Mouse (Mus musculus): Measurements from ENCODE around the gene Ngdn. TPM values are rescaled to one million over a fixed set of nuclear protein-coding genes. Genes with fewer than 3 reads are reported as not detected.
A peak's percentile ranks its signal among the peaks of the same experiment; 100 is the strongest.
"Not testable (repeated sequence)": the region's sequence is repeated elsewhere in the genome, so short reads cannot be mapped to it uniquely, and the experiment has no call there.

Gene Ngdn
- 10 to 100 TPM; 30.6 to 33.9 TPM for total RNA-seq (2021)

- peak; percentile 99 to 100 for DNase-seq
- intact Hi-C loops (cut with DNase I) = loop anchor here (2.0 kb wide), 3 partner anchors 76 to 172 kb away; no protein-coding TSS in a partner anchor
Observed at GRCm38 (mm10) chr14:55014991-55015766, at the start of gene Ngdn. TSS of gene Ngdn (plus strand) at chr14:55015454.

GRCm38 (mm10) chr14:54965631-54966030 is 49.6 kb upstream of the Ngdn start:
- intact Hi-C loops (cut with DNase I) = no loop called here
- no peak for DNase-seq

GRCm38 (mm10) chr14:54966320-54966977 is 48.8 kb upstream of the Ngdn start, which contains the start of gene Myh6:
TSS of gene Myh6 (minus strand) at chr14:54966927.
- intact Hi-C loops (cut with DNase I) = no loop called here
- peak; percentile 82 to 87 for DNase-seq

- intact Hi-C loops (cut with DNase I) = no loop called here
- DNase-seq = peak; percentile 68 to 73
Observed at GRCm38 (mm10) chr14:54967874-54968273, 47.4 kb upstream of the Ngdn start.

- intact Hi-C loops (cut with DNase I) = no loop called here
- DNase-seq = peak; percentile 91 to 93
Observed at GRCm38 (mm10) chr14:54968344-54968743, 46.9 kb upstream of the Ngdn start.

GRCm38 (mm10) chr14:54972786-54973185 is 42.5 kb upstream of the Ngdn start:
- DNase-seq = not testable (repeated sequence)
- intact Hi-C loops (cut with DNase I) = loop anchor here (2.0 kb wide), 1 partner anchor 28 kb away; no protein-coding TSS in a partner anchor

GRCm38 (mm10) chr14:54974068-54974791 is 41.0 kb upstream of the Ngdn start:
- intact Hi-C loops (cut with DNase I) = no loop called here
- no peak for DNase-seq

- no peak for DNase-seq
- intact Hi-C loops (cut with DNase I) = loop anchor here (1.0 kb wide), 1 partner anchor 28 kb away; no protein-coding TSS in a partner anchor
Observed at GRCm38 (mm10) chr14:54976633-54977032, 38.6 kb upstream of the Ngdn start, which contains the start of gene Gm17428. TSS of gene Gm17428 (plus strand) at chr14:54976933.

GRCm38 (mm10) chr14:54978664-54979063 is 36.6 kb upstream of the Ngdn start:
- no peak for DNase-seq
- intact Hi-C loops (cut with DNase I) = no loop called here

- DNase-seq = no peak
- intact Hi-C loops (cut with DNase I) = no loop called here
Observed at GRCm38 (mm10) chr14:54981934-54982333, 33.3 kb upstream of the Ngdn start.

GRCm38 (mm10) chr14:54988350-54988874 is 26.8 kb upstream of the Ngdn start:
- DNase-seq; intact Hi-C loops (cut with DNase I): not testable (repeated sequence)

GRCm38 (mm10) chr14:54988882-54989281 is 26.4 kb upstream of the Ngdn start:
- DNase-seq = no peak
- intact Hi-C loops (cut with DNase I) = no loop called here

GRCm38 (mm10) chr14:54989886-54990441 is 25.3 kb upstream of the Ngdn start:
- intact Hi-C loops (cut with DNase I) = no loop called here
- no peak for DNase-seq

- DNase-seq = no peak
- intact Hi-C loops (cut with DNase I) = no loop called here
Observed at GRCm38 (mm10) chr14:54992196-54992595, 23.1 kb upstream of the Ngdn start.

GRCm38 (mm10) chr14:54993636-54994035 is 21.6 kb upstream of the Ngdn start:
- DNase-seq = peak in 1 of 2 experiments; percentile 22
- intact Hi-C loops (cut with DNase I) = no loop called here

GRCm38 (mm10) chr14:54994136-54994868 is 21.0 kb upstream of the Ngdn start, which contains the start of gene Myh7:
TSS of gene Myh7 (minus strand) at chr14:54994626.
- peak in 1 of 2 experiments; percentile 45 for DNase-seq
- intact Hi-C loops (cut with DNase I) = no loop called here

GRCm38 (mm10) chr14:54994869-54995186 is 20.4 kb upstream of the Ngdn start:
- DNase-seq = peak in 1 of 2 experiments; percentile 53
- intact Hi-C loops (cut with DNase I) = no loop called here

GRCm38 (mm10) chr14:54995457-54996138 is 19.7 kb upstream of the Ngdn start:
- peak in 1 of 2 experiments; percentile 45 for DNase-seq
- intact Hi-C loops (cut with DNase I) = no loop called here

GRCm38 (mm10) chr14:54996793-54997192 is 18.5 kb upstream of the Ngdn start:
- intact Hi-C loops (cut with DNase I) = no loop called here
- peak; percentile 63 to 65 for DNase-seq

All from heart, postnatal 10 days (tissue).